Mouse (Mus musculus): ENCODE data around the gene Hnrnpab. TPM values are rescaled to one million over a fixed set of nuclear protein-coding genes. Genes with fewer than 3 reads are reported as not detected.
"Not testable (repeated sequence)": the region's sequence is repeated elsewhere in the genome, so short reads cannot be mapped to it uniquely, and the experiment has no call there.

The Hnrnpab gene
- total RNA-seq, 2 experiments from 2014 or later = 366 to 372 TPM

DNA sequence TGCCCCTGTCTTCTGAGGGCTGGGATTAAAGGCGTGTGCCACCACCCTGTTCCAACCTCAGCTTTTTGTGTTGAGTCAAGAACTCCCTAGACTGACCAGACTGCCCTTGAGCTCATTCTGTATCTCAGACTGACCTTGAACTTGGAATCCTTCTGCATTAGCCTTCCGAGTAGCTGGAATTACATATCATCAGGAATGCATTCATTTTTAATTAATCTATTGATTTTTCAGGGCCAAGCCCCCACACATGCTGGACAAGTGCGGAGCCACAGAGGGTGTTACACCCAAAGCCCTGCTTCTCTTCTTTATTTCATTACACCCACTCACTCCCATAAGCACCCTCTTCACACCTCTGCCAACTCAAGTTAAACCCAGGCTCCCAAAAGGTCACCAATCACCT is 27.1 kb upstream of the Hnrnpab start:
- DNase-seq = no peak

DNA sequence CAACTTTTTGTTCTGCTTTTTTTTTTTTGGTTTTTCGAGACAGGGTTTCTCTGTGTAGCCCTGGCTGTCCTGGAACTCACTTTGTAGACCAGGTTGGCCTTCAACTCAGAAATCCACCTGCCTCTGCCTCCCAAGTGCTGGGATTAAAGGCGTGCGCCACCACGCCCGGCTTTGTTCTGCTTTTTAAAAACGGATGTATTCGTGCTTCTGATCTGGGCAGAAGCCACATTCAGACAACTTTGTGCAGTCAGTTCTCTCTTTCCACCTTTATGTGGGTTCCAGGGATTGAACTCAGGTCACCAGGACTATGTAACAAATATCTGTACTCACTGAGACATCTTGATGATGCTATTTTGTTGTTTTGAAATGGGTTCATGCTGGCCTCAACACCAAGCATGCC is 26.6 kb upstream of the Hnrnpab start:
- DNase-seq = not testable (repeated sequence)

DNA sequence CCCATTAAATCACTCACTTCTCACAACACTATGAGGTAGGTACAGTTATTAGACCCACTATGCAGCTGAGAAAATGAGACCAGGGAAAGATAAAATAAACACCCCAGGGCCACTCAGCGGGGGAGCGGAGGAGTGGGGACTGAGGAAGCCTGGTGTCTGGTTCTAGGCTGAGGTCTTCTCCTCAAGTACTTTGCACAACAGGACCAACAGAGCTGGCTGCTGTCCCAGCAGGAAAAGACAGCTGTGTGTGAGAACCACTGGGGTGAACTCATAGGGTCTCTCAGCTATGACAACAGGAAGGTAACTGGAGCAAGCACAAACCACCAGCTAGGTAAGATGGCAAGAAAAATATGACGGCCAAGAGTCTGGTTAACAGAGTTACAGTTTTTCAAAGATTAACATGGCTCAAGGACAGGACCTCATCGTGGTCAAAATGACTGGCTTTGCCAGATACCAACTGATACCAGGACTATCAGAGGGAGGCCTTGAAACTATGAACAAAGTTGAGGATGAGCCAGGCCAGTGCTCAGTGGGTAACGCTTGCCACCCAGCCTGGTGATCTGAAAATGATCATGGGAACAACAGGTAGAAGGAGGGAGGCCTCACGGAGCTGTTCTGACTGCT is 25.6 kb upstream of the Hnrnpab start:
- DNase-seq = no peak

DNA sequence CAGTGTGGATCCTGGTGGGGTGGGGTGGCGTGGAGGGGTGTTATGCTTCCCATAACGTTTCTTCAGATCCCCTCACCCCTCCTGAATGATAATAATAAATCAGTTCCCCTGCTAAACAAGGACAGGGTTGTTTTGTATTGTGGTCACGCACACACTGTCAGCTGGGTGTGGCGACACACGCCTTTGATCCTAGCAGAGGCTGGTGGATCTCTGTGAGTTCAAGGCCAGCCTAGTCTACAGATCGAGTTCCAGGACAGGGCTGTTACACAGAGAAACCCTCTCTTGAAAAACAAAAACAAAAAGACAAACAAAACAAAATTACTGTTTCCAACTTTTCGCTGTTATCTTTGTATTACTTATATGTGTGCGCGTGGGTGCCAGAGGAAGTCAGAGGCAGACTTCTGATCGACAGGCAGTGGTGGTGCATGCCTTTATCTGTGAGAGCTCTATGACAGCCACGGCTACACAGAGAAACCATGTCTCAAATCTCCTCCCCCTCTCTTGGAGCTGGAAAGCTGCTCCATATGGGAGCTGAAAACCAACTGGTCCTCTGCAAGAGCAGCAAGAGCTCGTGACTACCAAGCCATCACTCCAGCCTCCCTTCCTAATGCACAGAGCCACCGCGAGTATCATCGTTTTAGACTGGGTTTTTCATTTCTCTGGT is 23.1 kb upstream of the Hnrnpab start:
- no peak for DNase-seq

DNA sequence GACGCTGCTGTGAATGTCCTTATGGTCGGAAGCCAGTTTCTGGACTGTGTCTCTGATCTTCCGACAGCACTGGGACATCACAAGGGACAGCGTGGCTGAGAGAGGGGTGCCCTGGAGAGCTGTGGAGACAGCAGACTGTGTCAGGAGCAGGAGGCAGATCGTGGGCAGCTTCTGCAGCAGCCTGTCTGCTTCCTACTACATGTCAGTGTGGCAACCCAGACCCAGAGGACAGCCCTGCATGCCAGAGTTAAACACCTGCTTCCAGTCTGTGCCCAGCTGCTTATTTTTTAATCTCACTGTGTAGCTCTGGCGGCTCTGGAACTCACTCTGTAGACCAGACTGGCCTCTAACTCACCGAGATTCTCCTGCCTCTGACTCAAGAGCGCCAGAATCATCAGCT is 21.3 kb upstream of the Hnrnpab start:
- no peak for DNase-seq

DNA sequence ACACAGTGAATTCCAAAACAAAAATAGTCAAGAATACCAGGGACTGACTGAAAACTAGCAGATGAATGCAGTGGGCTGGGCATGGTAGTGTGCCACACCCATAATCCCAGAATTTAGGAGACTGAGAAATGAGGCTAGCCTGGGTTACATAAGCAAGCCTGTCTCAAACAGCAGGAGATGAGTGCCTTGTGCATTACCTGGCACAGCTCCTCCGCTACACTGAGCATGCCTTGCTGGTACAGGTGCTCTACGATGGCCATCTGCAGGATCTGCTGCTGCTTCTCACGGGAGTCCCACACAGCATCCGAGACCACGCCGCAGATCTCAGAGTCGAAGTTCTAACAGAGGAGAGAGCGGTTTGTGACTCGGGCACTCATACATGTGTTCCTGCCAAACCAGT is 20.8 kb upstream of the Hnrnpab start:
- DNase-seq = no peak

DNA sequence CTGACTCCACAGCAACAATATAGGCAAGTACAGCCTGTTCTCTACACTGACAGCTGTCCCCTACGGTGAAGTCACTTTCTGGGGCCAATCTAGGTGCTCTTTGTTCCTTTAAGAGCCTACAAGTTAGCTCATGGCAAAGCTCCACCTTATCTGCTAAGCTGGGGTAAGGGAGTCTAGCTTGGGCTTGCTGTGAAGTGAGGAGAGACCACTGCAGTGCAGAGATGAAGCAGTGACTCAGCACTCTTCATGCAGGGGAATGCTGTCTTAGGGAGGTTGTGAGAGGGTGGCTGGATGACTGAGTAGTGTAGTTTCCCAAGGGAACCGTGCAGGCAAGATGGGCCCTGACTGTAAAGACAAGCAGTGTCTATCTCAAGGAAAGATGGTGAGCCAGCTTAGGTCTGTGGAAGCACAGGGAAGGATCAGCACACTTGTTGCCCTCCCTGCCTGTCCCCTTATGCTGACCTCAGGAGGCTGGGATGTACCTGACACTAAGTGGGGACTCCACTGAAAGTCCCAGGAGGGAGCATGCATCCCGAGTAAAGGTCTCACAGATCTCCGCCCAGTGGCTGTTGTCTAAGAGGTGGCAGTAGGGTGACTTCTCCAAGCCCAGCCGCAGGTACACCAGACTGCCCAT is 18.7 kb upstream of the Hnrnpab start:
- DNase-seq = no peak

DNA sequence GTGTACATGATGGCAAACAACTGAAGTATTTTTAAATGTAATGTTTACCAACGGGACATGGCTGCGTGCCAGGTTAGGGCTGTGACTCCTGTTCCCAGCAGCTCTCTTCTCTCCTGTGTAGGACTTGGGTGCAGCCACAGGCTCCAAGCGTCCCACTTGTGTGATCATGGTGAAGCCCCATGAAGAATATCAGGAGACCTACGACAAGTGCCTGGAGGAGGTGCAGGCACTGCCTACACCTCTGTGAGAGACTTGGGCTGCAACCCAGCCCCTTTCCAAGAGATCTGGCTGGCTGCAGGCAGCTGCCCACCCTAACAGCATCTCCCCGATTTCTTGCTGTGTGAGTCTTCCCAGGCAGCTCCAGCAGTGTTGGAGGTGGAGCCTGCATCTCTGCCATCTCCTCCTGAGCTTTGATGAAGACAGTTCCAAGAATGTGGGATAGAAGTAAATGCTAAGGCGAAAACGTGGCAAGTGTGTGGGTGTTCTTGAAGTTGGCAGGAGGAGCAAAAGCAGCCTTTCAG is 16.4 kb upstream of the Hnrnpab start:
- no peak for DNase-seq

DNA sequence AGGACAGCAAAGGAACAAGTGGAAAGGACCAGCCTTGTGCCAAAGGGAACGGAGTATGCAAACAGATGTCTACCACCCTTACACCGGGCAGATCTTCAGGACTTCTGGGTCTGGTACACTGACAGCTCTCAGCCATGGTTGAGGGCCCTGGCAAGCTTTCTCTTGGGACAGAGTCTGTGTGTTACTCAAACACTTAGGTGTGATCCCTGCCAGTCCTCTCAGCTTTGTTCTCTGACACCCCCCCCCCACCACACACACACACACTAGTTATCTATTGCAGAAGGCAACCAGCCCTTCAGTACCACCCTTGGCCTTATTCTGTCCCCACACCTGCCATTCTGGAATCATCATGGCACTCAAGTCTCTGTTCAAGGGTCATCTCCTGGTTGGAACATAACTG is 15.1 kb upstream of the Hnrnpab start:
- no peak for DNase-seq

DNA sequence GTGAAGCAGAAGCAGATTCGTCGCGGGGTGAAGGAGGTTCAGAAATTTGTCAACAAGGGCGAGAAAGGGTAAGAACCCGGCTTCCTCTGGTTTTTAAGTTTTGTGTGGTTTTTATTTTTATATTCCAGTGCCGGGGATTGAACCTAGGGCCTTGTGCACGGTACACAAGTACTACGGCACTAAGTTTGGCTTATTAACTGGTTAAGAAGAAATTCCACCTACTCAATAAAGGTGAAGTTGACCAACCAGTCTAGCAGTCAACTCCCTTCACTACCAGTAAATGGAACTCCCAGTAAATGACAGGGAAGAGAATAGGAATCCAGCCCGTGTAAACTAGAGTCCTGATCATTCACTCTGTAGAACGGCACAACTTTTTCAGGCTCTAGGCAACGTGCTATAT is 13.4 kb upstream of the Hnrnpab start:
- no peak for DNase-seq

DNA sequence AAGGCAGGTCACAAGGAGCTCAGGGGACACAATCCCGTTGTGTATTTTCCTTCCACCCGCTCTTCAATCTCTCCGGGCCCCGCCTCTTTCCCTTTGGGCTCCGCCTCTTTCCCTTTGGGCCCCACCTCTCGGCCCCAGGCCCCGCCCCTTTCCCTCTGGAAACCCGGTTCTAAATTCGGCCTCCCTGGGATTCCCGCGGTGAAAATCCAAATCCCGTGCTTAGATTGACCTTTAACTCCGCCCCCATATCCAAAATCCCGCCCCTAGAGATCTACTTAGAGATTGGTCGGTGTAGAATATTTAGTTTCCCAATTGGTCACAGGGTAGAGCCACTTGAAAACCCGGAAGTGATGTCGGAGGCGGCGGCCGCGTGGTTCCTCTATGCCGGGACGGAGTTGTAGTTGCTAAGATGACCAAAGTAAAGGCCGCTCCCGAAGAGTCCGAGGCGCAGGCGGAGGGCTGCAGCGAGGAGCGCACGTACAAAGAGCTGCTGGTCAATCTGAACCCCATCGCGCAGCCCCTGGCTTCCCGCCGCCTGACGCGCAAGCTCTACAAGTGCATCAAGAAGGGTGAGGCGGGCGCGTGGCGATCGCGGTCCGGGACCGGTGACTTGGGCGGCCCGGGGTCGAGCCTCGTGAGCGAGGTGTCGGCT is 12.9 kb upstream of the Hnrnpab start, which contains the start of gene Nhp2:
Gene Nhp2, plus strand, starts transcription at position 327 of the 652 bp plus-strand sequence.
- peak; percentile 97 for DNase-seq

DNA sequence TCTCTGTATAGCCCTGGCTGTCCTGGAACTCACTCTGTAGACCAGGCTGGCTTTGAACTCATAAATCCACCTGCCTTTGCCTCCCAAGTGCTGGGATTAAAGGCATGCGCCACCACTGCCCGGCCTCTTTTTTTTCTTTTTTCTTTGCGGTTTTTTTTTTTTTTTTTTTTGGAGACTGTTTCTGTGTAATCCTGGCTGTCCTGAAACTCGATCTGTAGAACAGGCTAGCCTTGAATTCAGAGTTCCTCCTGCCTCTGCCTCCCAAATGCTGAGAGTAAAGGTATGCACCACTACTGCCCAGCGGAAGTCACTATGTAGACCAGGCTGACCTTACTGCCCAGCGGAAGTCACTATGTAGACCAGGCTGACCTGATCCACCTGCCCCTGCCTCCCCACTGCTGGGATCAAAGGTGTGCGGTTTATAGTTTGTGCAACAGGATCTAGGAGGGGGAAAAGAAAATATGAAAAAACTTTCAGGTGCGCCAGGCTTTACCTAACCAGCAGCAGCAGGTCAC is 12.3 kb upstream of the Hnrnpab start:
- no peak for DNase-seq

DNA sequence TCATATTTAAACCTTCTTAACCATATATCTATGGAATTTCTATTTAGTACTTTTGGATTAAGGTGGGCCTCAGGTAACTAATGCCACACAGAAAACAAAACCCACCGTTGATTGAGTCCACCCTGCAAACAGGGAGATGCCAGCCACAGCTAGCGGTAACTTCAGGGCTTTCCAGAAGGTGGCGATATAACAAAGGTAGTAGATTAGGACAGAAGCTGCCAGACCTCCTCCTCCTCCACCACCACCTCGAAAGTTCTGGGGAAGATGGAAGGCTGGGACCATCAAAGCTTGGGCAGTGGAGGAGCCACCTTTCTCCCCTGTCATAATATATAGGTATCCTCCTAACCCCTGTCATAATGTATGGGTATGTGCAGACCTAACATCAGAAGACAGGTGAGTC is 11.0 kb upstream of the Hnrnpab start:
- DNase-seq = peak; percentile 83

DNA sequence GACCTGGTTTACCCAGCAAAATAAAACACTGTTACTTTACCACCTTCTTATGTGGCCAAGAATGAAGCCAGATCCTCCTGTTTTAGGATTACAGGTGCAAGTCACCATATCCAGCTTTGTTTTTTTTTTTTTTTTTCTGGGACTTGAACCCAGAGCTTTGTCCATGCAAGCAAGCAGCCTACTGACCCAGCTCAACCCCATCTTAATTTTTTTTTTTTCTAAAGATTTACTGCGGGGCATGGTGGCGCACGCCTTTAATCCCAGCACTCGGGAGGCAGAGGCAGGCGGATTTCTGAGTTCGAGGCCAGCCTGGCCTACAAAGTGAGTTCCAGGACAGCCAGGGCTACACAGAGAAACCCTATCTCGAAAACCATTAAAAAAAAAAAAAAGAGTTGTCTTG is 9.5 kb upstream of the Hnrnpab start:
- DNase-seq = not testable (repeated sequence)

DNA sequence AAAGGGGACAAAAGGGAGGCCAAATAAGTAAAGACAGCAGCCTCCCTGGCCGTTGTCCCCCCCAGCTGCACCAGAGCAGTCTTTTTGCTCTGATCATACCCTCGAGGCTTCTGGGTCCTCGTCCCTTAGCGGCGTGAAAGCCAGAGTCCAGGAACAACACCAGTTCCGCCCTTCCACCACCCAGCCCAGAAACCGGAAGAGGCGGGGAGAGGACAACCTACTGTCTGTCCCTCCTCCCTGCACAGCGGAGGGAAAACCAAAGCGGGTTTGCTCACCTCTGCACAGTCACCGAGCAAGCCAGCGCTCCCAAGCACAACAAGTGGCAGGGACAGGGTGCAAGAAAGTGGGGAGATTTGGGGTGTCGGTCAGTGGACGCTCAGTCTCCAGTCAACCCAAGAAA is 9.0 kb upstream of the Hnrnpab start:
- peak; percentile 77 for DNase-seq

DNA sequence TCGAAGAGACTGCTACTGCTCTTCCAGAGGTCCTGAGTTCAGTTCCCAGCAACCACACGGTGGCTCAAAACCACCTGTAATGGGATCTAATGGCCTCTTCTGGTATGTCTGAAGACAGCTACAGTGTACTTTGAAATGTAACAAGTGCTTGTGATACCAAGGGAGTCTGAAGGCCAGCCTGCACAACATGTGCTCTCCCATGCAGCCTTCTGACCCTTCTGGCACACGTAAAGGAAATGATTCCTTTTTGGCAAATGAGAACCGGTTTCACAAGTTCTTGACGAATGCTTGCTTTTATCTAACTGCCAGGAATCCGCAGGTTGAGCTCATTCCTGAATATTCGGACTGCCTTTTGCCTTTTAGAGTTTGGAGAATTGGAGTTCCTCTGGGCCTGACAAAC is 8.5 kb upstream of the Hnrnpab start:
- DNase-seq = no peak

DNA sequence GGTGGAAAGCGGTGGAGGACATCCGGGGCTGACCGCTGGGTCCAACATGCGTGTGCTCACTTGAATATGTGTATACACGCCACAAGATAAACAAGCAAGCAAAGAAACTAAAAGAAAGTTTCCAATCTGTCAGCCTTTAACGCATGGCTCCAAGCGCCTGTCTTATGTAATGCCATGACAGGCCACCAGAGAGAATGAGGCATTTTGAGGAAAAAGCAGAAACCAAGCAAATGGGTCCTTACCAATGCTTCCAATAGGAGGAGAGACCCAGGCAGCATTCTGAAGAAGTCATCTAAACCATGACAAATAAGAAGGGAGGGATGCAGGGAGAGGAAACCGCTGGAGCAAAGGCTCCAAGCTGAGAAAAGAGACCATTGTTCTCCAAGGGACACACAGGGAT is 7.6 kb upstream of the Hnrnpab start:
- DNase-seq = no peak

DNA sequence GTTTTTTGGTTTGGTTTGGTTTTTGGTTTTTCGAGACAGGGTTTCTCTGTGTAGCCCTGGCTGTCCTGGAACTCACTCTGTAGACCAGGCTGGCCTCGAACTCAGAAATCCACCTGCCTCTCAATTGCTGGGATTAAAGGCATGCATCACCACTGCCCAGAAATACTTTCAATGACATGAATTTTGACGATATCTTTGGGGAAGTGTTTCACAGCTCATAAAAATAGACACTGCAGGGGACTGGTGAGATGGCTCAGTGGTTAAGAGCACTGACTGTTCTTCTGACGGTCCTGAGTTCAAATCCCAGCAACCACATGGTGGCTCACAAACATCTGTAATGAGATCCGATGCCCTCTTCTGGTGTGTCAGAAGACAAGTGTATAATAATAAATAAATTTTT is 3.3 kb upstream of the Hnrnpab start:
- not testable (repeated sequence) for DNase-seq

DNA sequence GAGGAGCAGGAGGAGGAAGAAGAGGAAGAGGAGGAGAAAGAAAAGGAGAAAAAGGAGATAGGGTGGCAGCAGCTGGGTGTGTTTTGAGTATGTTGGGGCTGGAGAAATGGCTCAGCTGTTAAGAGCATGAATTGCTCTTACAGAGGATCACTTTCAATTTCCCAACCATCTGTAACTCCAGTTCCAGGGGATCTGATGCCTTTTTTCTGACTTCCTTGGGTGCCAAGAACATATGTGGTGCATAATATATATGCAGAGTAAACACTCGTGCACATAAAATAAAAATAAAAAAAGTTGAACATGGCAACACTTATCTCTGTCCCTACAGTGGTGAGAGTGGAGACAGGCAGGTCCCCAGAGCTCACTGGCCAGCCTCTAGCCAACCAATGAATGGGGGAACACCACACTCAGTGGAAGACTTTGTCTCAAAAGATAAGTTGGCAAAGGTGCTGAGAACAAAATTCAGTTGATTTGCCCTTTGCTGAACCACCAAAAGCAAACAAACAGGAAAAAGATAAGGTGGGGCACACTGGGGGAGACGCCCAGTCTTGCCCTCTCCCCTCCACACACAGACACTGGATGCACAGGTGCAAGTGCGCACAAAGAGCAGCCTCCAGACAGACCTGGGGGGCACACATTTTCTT is 2.7 kb upstream of the Hnrnpab start:
- DNase-seq = no peak

DNA sequence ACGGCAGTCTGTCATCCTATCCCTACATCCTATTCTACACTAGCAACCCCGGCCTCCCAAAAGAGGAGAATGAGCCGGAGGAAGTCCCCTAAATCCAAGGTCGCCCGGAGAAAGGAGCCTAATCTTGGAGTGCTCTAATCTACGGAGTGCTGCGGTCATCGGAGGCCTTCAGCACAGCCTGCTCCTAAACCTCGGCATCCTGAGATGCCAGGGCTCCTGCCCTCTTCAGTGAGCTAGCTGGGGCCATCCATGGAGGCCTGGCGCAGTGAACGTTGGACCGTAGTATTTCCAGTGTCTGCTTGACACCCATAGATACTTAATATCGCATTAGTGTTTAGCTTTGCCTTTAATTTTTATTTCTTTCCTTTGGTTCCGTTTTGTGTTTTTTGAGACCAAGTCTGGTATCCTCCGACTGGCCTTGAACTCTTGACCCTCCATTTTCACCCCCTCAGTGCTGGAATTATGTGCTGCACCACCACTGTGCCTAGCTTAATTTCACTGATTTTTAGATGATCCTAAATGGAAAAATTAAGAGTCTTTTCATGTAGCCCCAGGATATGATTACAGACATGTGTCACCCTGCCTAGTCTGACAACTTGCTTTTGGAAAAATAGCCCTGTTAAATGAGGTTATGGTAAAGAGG is 570 bp upstream of the Hnrnpab start:
- DNase-seq = no peak

DNA sequence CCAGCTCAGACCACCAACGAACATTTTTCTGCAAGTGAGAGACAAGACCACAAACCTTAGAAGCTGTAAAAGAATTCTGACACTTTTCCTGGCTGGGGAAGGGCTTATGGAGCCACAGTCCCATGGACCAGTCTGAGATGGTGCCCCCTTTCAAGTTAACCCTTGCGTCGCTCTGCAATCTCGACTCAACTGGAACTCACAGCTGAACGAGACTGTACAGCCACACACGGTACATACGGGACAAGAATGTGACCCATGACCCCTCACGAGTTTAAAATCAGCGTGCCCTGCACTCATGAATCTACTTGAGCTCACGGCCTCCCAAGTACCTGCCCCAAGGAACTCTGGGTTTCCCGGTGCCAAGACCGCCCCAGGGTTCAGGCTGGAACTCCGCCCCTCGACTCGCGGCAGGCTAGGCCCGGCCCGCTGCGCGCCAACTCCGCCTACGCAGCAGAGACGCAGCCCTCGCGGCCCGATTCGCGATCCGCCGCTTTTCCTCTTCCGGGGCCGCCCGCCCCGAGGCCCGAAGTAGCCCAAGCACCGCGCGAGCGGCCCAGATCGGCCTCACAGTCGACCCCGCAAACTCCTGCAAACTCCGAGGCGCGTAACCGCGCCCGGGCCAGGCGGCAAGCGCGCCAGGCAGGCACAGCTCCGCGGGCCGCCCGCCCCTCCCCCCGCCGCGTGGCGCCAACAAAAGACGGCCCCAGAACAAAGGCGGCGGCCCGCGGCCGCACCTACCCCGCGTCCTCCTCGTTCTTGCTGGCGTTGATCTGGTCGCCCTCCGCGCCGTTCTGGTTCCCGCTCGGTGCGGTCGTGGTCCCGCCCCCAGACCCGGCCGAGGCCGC is 823 bp downstream of the Hnrnpab start:
- peak; percentile 92 for DNase-seq

Data from heart, postnatal 4 days (tissue).